Mouse (Mus musculus) hindbrain, postnatal 0 days (tissue): ENCODE measurements around the gene Srrm4. TPM values are rescaled to one million over a fixed set of nuclear protein-coding genes. Genes with fewer than 3 reads are reported as not detected.

Experiments
- ATAC-seq: fragments of 200-750 bp; cut with Nextera tagmentation; 2 replicates; pipeline ENCODE4 v1.8.0; 2017; ENCODE audit warnings: mild to moderate bottlenecking, moderate TSS enrichment, moderate library complexity
- DNase-seq: peaks from one replicate; pipeline ENCODE4 v3.0.0-alpha.2; 2015; ENCODE audit warnings: low spot score
- H3K27ac ChIP-seq: fragments of 300-500 bp; sonication (generic); 2 replicates; pipeline ENCODE4 v1.5.1; 2014; ENCODE audit warnings: mild to moderate bottlenecking
- H3K27me3 ChIP-seq: fragments of 300-500 bp; sonication (generic); 2 replicates; pipeline ENCODE4 v1.6.1; 2014; ENCODE audit warnings: low read length, mixed read lengths; ENCODE audit not compliant: insufficient read depth
- H3K36me3 ChIP-seq: fragments of 300-500 bp; sonication (generic); 2 replicates; pipeline ENCODE4 v1.6.1; 2014; ENCODE audit warnings: low read length, mixed read lengths; ENCODE audit not compliant: insufficient read depth
- H3K4me1 ChIP-seq: fragments of 300-500 bp; sonication (generic); 2 replicates; pipeline ENCODE4 v1.6.1; 2014; ENCODE audit warnings: antibody characterized with exemption, low read length, mixed read lengths; ENCODE audit not compliant: insufficient read depth
- H3K4me2 ChIP-seq: fragments of 300-500 bp; sonication (generic); 2 replicates; pipeline ENCODE4 v1.6.1; 2014; ENCODE audit warnings: low read depth, mild to moderate bottlenecking, low read length, moderate library complexity, mixed read lengths
- H3K4me3 ChIP-seq: fragments of 300-500 bp; sonication (generic); 2 replicates; pipeline ENCODE4 v1.5.1; 2014; ENCODE audit warnings: low read length
- H3K9ac ChIP-seq: fragments of 300-500 bp; sonication (generic); replicated peaks from 2 replicates; pipeline ENCODE4 v1.6.1; 2014; ENCODE audit warnings: mild to moderate bottlenecking, low read length, moderate library complexity, mixed read lengths
- H3K9me3 ChIP-seq: fragments of 300-500 bp; sonication (generic); 2 replicates; pipeline ENCODE4 v1.6.1; 2016; ENCODE audit warnings: low read length, mixed read lengths
- CTCF ChIP-seq: IDR thresholded peaks from 2 replicates; pipeline ENCODE4 v1.5.1; 2016; ENCODE audit warnings: antibody characterized with exemption, control low read depth, low read depth
- WGBS: fragments of 180-500 bp; shearing (Covaris S2); extraction: QIAGEN DNeasy Blood & Tissue Kit; methylation state at CpG from one replicate; pipeline ENCODE4 v1.1.7; 2014; 5-methylcytosine and 5-hydroxymethylcytosine counted together
- polyA plus RNA-seq: library from polyadenylated mRNA; unstranded; fragments of >200 nt; fragmentation: Nextera tagmentation; extraction: Ambion mirVana; gene quantifications from 2 replicates; pipeline ENCODE4 v1.2.1, GENCODE M21; 2015
- total RNA-seq: library from RNA; depleted of rRNA; stranded (reverse); fragments of >200 nt; gene quantifications from 2 replicates; pipeline ENCODE4 v1.2.3, GENCODE M21; 2014; rRNA removed

The Srrm4 gene
- total RNA-seq (5.9 and 6.6 TPM in 2 replicates), polyA plus RNA-seq (11.8 and 12.5 TPM in 2 replicates)

DNA sequence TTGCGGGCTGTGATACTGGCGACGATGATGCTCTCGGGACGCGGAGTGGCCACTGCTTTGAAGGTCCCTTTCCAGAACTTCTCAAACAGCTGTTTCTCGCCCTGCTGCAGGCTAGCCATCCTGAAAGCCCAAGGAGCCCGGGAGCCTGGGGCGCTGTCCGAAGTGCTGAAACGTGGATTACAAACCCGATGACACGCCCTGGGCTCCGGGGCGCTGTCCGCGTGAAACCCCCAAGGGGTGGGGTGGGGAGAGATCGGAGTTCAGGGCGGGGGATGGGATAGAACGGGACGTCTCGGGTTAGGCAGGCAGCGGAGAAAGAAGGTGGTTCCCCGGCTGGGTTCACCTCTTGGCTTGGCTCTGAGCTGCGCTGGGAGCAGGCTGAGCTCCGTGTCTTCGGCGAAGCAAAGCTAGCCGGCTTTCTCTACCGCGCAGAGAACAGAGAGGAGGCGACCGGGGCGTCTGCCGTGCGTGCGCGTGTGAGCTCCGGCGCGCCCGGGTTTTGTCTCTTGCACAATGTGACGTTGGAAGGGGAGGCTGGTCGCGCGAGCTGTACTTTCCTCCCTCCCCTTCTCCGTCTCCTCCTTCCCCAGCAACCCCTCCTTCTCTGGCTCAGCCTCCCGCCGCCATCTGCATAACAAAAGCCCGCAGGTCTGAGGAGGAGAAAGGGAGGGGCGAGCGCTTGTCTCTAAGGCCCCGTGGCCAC, at the start of gene Srrm4:
Srrm4 (minus strand) TSS at position 472 of the 703 bp plus-strand sequence.
- H3K27me3 ChIP-seq: no peaks in the 10 kb centered on the region
- DNase-seq (peak; percentile 94), ATAC-seq (peak; percentile 90)
- no peak for TF ChIP-seq CTCF
- H3K27ac ChIP-seq: peak within 1 kb of the TSS; percentile 87
- peak within 1 kb of the TSS; percentile 55 for H3K9ac ChIP-seq
- under 1% methylated on average over 49 of the region's 53 CpGs for WGBS
- peak within 1 kb of the TSS; percentile 82 for H3K4me2 ChIP-seq
- no peaks in the 10 kb centered on the region for H3K9me3 ChIP-seq
- 0 out of 2 replicates have a peak, but pooled peaks cover 4% of the 10 kb centered on the region for H3K4me1 ChIP-seq
- H3K36me3 ChIP-seq: no peaks in the 10 kb centered on the region
- peak within 1 kb of the TSS; percentile 55 for H3K4me3 ChIP-seq

DNA sequence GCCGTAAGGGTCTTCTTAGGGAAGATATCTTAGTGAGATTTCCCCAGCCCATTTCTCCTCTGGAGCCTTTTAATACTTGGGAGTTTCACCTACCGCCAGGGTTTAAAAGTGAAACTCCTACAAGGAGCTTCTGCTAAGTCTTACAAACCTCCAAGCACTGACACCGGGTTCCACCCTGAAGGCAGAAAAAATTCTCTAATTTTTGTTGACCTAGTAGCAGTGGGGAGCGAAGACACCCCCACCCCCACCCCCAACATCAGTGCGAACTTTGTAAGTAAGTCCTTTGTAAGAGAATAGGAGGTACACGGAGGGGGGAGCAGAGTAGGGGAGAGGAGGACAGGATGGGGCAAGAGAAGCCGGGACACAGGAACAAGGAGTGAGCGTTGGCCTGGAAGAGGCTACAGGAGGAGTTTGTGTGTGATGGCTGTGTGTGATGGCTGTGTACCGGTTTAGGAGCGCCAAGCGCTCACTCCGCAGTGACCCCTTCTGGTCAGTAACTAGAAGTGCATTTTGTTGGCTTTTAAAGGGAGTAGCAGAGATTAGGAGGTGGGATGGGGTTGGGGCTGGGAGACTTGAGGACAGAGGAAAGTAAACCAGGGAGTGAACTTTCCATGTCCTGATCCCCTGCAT, 1.3 kb upstream of the Srrm4 start:
- DNase-seq (peak; percentile 86), ATAC-seq (peak; percentile 72)
- Histone ChIP-seq H3K9me3 (no peaks in the 10 kb centered on the region), H3K4me2 (peak overlapping the region; percentile 82), H3K27me3 (no peaks in the 10 kb centered on the region), H3K4me3 (peak overlapping the region; percentile 55), H3K36me3 (no peaks in the 10 kb centered on the region), H3K27ac (peak overlapping the region; percentile 87; the same call in 1 of the 2 replicates), H3K4me1 (0 out of 2 replicates have a peak, but pooled peaks cover 4% of the 10 kb centered on the region), H3K9ac (no peak overlapping the region)
- peak; percentile 92 for TF ChIP-seq CTCF
- WGBS: 1% methylated on average over 12 of the region's 12 CpGs

DNA sequence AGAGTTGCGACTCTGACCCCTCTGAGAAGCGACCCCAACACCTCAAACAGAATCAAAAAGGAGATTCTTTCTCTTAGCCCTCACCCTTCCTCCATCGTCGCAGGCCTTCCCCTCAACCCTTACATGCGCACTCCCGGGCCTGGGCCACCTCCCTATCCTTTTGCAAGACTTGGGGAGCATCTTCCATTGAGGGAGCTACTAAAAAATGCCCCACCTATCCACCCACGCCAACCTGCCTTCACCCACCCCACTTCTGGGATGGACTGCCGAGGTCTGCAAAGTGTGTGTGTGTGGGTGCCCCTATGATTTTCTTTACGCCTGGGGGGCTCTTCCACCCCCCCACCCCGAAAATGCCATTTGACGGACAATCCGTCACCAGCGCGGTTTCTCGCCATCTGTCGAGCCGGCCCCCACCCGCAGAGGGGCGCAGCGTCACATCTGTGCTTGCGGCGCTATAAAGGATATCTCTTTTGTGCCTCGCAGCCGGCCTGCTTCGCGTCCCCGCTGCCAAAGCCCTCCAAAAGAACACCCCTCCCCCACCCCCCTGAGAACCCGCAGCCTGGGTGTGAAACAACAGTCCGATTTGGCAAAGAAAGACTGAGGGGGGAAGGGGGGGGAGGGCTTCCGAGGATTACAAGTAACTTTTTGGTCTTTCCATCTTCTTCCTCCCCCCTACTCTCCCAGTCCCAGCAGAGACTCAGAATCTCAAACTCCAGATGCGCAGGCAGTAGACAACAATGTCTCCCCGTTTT, 608 bp upstream of the Srrm4 start:
- Histone ChIP-seq H3K4me3 (peak overlapping the region; percentile 55), H3K9me3 (no peaks in the 10 kb centered on the region), H3K4me1 (0 out of 2 replicates have a peak, but pooled peaks cover 4% of the 10 kb centered on the region), H3K9ac (peak overlapping the region; percentile 55), H3K27ac (peak overlapping the region; percentile 87), H3K27me3 (no peaks in the 10 kb centered on the region), H3K4me2 (peak overlapping the region; percentile 82), H3K36me3 (no peaks in the 10 kb centered on the region)
- no peak for TF ChIP-seq CTCF
- ATAC-seq (peak; percentile 35), DNase-seq (peak; percentile 78)
- WGBS: under 1% methylated on average over 32 of the region's 32 CpGs

GRCm38 (mm10) chr5:116590698-116591097, 919 bp downstream of the Srrm4 start:
- WGBS: under 1% methylated on average over 10 of the region's 10 CpGs
- peak overlapping the region; percentile 82 for H3K4me2 ChIP-seq
- no peaks in the 10 kb centered on the region for H3K9me3 ChIP-seq
- ATAC-seq: no peak
- no peaks in the 10 kb centered on the region for H3K27me3 ChIP-seq
- H3K4me3 ChIP-seq: peak overlapping the region; percentile 55
- H3K4me1 ChIP-seq: 0 out of 2 replicates have a peak, but pooled peaks cover 4% of the 10 kb centered on the region
- peak overlapping the region; percentile 55 for H3K9ac ChIP-seq
- H3K36me3 ChIP-seq: no peaks in the 10 kb centered on the region
- H3K27ac ChIP-seq: peak overlapping the region; percentile 87
- no peak for TF ChIP-seq CTCF
- peak; percentile 15 for DNase-seq

DNA sequence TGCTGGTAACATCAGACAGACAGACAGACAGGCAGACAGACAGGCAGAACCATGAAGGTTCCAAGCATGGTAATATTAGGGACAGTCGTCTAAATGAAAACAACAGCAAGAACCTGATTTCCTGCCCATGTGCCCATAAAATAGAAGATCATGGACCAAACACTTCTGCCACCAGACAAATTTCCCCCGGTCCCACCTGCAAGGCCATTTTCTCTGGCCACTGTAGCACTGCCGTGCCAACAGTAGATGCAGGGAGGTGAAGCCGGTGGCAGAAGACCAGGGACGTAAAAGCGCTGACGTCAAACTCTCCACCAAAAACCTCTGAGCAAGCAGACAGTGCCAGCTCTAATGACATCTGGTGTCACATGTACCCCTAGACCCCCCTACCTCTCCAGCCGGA, 2.0 kb downstream of the Srrm4 start:
- H3K9me3 ChIP-seq: no peaks in the 10 kb centered on the region
- peak overlapping the region; percentile 16; the same call in 1 of the 2 replicates for H3K27ac ChIP-seq
- TF ChIP-seq CTCF: no peak
- peak overlapping the region; percentile 55 for H3K9ac ChIP-seq
- no peak for ATAC-seq
- peak; percentile 46 for DNase-seq
- H3K4me1 ChIP-seq: 0 out of 2 replicates have a peak, but pooled peaks cover 4% of the 10 kb centered on the region
- H3K27me3 ChIP-seq: no peaks in the 10 kb centered on the region
- H3K4me3 ChIP-seq: peak overlapping the region; percentile 55
- 30% methylated on average over 8 of the region's 8 CpGs for WGBS
- H3K36me3 ChIP-seq: no peaks in the 10 kb centered on the region
- H3K4me2 ChIP-seq: peak overlapping the region; percentile 82

- Histone ChIP-seq H3K9ac (peak overlapping the region; percentile 55), H3K27ac (peak overlapping the region; percentile 16; the same call in 1 of the 2 replicates), H3K4me1 (0 out of 2 replicates have a peak, but pooled peaks cover 4% of the 10 kb centered on the region), H3K36me3 (no peaks in the 10 kb centered on the region), H3K4me2 (peak overlapping the region; percentile 82), H3K9me3 (no peaks in the 10 kb centered on the region), H3K27me3 (no peaks in the 10 kb centered on the region), H3K4me3 (peak overlapping the region; percentile 55)
- no peak for TF ChIP-seq CTCF
- ATAC-seq (no peak), DNase-seq (peak; percentile 39)
- WGBS: 19% methylated on average over 10 of the region's 10 CpGs
Measured at GRCm38 (mm10) chr5:116588836-116589235, 2.8 kb downstream of the Srrm4 start.
